Mouse (Mus musculus): ENCODE results near the gene Camkk2.

Camkk2 gene

GRCm38 (mm10) chr5:122736761-122737160, 42.4 kb downstream of the Camkk2 start:
- DNase-seq (ENCODE audit: low read depth): no peak

GRCm38 (mm10) chr5:122735853-122736252, 43.4 kb downstream of the Camkk2 start:
- DNase-seq (ENCODE audit: low read depth): no peak

GRCm38 (mm10) chr5:122733881-122734280, 45.3 kb downstream of the Camkk2 start:
- peak; percentile 59 for DNase-seq (ENCODE audit: low read depth)

GRCm38 (mm10) chr5:122731991-122732673, 47.1 kb downstream of the Camkk2 start:
- DNase-seq (ENCODE audit: low read depth): peak; percentile 71

GRCm38 (mm10) chr5:122731321-122731720, 47.9 kb downstream of the Camkk2 start:
- DNase-seq (ENCODE audit: low read depth): peak; percentile 86

- no peak for DNase-seq (ENCODE audit: low read depth)
Observed at GRCm38 (mm10) chr5:122730776-122731175, 48.4 kb downstream of the Camkk2 start.

- DNase-seq (ENCODE audit: low read depth): no peak
Observed at GRCm38 (mm10) chr5:122727096-122727495, 52.1 kb downstream of the Camkk2 start.

- no peak for DNase-seq (ENCODE audit: low read depth)
Observed at GRCm38 (mm10) chr5:122726595-122726994, 52.6 kb downstream of the Camkk2 start.

- DNase-seq (ENCODE audit: low read depth): peak; percentile 92
Observed at GRCm38 (mm10) chr5:122726068-122726467, 53.1 kb downstream of the Camkk2 start.

GRCm38 (mm10) chr5:122725453-122725852, 53.8 kb downstream of the Camkk2 start:
- DNase-seq (ENCODE audit: low read depth): no peak

- peak; percentile 85 for DNase-seq (ENCODE audit: low read depth)
Observed at GRCm38 (mm10) chr5:122719168-122719567, 60.0 kb downstream of the Camkk2 start.

GRCm38 (mm10) chr5:122718400-122718799, 60.8 kb downstream of the Camkk2 start:
- DNase-seq (ENCODE audit: low read depth): peak; percentile 67

GRCm38 (mm10) chr5:122716793-122717192, 62.4 kb downstream of the Camkk2 start:
- peak; percentile 54 for DNase-seq (ENCODE audit: low read depth)

GRCm38 (mm10) chr5:122715723-122716122, 63.5 kb downstream of the Camkk2 start:
- DNase-seq (ENCODE audit: low read depth): no peak

GRCm38 (mm10) chr5:122708819-122709218, 70.4 kb downstream of the Camkk2 start:
- DNase-seq (ENCODE audit: low read depth): no peak

- peak; percentile 90 for DNase-seq (ENCODE audit: low read depth)
Observed at GRCm38 (mm10) chr5:122707276-122708181, 71.7 kb downstream of the Camkk2 start, which contains the start of gene P2rx4. Gene P2rx4 (plus strand): TSS chr5:122707544.

- DNase-seq (ENCODE audit: low read depth): no peak
Observed at GRCm38 (mm10) chr5:122706917-122707275, 72.3 kb downstream of the Camkk2 start.

GRCm38 (mm10) chr5:122705174-122705573, 74.0 kb downstream of the Camkk2 start:
- no peak for DNase-seq (ENCODE audit: low read depth)

GRCm38 (mm10) chr5:122704571-122704970, 74.6 kb downstream of the Camkk2 start:
- no peak for DNase-seq (ENCODE audit: low read depth)

- DNase-seq (ENCODE audit: low read depth): no peak
Observed at GRCm38 (mm10) chr5:122703574-122703973, 75.6 kb downstream of the Camkk2 start.

GRCm38 (mm10) chr5:122702156-122702555, 77.1 kb downstream of the Camkk2 start:
- DNase-seq (ENCODE audit: low read depth): no peak

- no peak for DNase-seq (ENCODE audit: low read depth)
Observed at GRCm38 (mm10) chr5:122700837-122701212, 78.4 kb downstream of the Camkk2 start.
